Mouse (Mus musculus) limb, embryonic 10.5 days (tissue): ENCODE results near the gene Sptbn1. TPM values are rescaled to one million over a fixed set of nuclear protein-coding genes. Genes with fewer than 3 reads are reported as not detected.
A peak's percentile ranks its signal among the peaks of the same experiment; 100 is the strongest.
"Not testable (repeated sequence)": the region's sequence is repeated elsewhere in the genome, so short reads cannot be mapped to it uniquely, and the experiment has no call there.

Experiments used
- DNase-seq: peaks from one replicate; pipeline ENCODE4 v3.0.0-alpha.2; 2017; ENCODE audit warnings: low spot score
- H3K27ac ChIP-seq: fragments of 300-500 bp; sonication (generic); 2 replicates; pipeline ENCODE4 v1.5.1; 2016; ENCODE audit warnings: mild to moderate bottlenecking
- H3K27me3 ChIP-seq: fragments of 300-500 bp; sonication (generic); 2 replicates; pipeline ENCODE4 v1.6.1; 2016; ENCODE audit warnings: low read depth, mild to moderate bottlenecking; ENCODE audit not compliant: poor library complexity, severe bottlenecking
- H3K36me3 ChIP-seq: fragments of 300-500 bp; sonication (generic); 2 replicates; pipeline ENCODE4 v1.6.1; 2016; ENCODE audit warnings: mild to moderate bottlenecking, moderate library complexity
- H3K4me1 ChIP-seq: fragments of 300-500 bp; sonication (generic); 2 replicates; pipeline ENCODE4 v1.6.1; 2016
- H3K4me3 ChIP-seq: fragments of 300-500 bp; sonication (generic); 2 replicates; pipeline ENCODE4 v1.5.1; 2016; ENCODE audit warnings: mild to moderate bottlenecking, moderate library complexity
- H3K9me3 ChIP-seq: fragments of 300-500 bp; sonication (generic); replicated peaks from 2 replicates; pipeline ENCODE4 v1.6.1; 2016; ENCODE audit warnings: mild to moderate bottlenecking
- WGBS: fragments of 180-500 bp; shearing (Covaris S2); methylation state at CpG from one replicate; pipeline ENCODE4 v1.1.7; 2016; 5-methylcytosine and 5-hydroxymethylcytosine counted together
- polyA plus RNA-seq: library from polyadenylated mRNA; unstranded; fragments of >200 nt; fragmentation: Nextera tagmentation; extraction: Ambion mirVana; gene quantifications from 2 replicates; pipeline ENCODE4 v1.2.1, GENCODE M21; 2016

Sptbn1 gene
- polyA plus RNA-seq, 1 experiment from 2014 or later = 64.1 TPM

GRCm38 (mm10) chr11:30268648-30269375, 837 bp upstream of the Sptbn1 start:
- Histone ChIP-seq H3K27me3 (0 out of 2 replicates have a peak, but pooled peaks cover 4% of the 10 kb centered on the region), H3K4me1 (peaks cover 11% of the 10 kb centered on the region), H3K27ac (peak overlapping the region; percentile 93), H3K36me3 (no peaks in the 10 kb centered on the region), H3K4me3 (peak overlapping the region; percentile 82), H3K9me3 (no peaks in the 10 kb centered on the region)
- no peak for DNase-seq
- 6% methylated on average over 15 of the region's 15 CpGs for WGBS

GRCm38 (mm10) chr11:30267036-30267891, 711 bp downstream of the Sptbn1 start:
- Histone ChIP-seq H3K9me3 (no peaks in the 10 kb centered on the region), H3K4me1 (peaks cover 11% of the 10 kb centered on the region), H3K27ac (peak overlapping the region; percentile 93), H3K27me3 (0 out of 2 replicates have a peak, but pooled peaks cover 4% of the 10 kb centered on the region), H3K36me3 (no peaks in the 10 kb centered on the region), H3K4me3 (peak overlapping the region; percentile 82)
- DNase-seq = peak; percentile 72
- WGBS = under 1% methylated on average over 63 of the region's 69 CpGs

- H3K9me3 ChIP-seq = no peaks in the 10 kb centered on the region
- WGBS = 4% methylated on average over 7 of the region's 7 CpGs
- 0 out of 2 replicates have a peak, but pooled peaks cover 4% of the 10 kb centered on the region for H3K27me3 ChIP-seq
- H3K36me3 ChIP-seq = no peaks in the 10 kb centered on the region
- H3K4me3 ChIP-seq = peak overlapping the region; percentile 82
- H3K4me1 ChIP-seq = peaks cover 11% of the 10 kb centered on the region
- no peak for DNase-seq
- peak overlapping the region; percentile 93 for H3K27ac ChIP-seq
Measured at GRCm38 (mm10) chr11:30266691-30267035, 1.3 kb downstream of the Sptbn1 start.

- DNase-seq = no peak
- H3K27ac ChIP-seq = no peak overlapping the region
- peaks cover 11% of the 10 kb centered on the region for H3K4me1 ChIP-seq
- no peaks in the 10 kb centered on the region for H3K36me3 ChIP-seq
- H3K27me3 ChIP-seq = 0 out of 2 replicates have a peak, but pooled peaks cover 4% of the 10 kb centered on the region
- H3K9me3 ChIP-seq = no peaks in the 10 kb centered on the region
- 83% methylated on average over 2 of the region's 2 CpGs for WGBS
- H3K4me3 ChIP-seq = peak overlapping the region; percentile 82; the same call in 1 of the 2 replicates
Measured at GRCm38 (mm10) chr11:30265666-30266065, 2.3 kb downstream of the Sptbn1 start.

- Histone ChIP-seq H3K4me3 (no peak overlapping the region), H3K27me3 (no peaks in the 10 kb centered on the region), H3K4me1 (peaks cover 11% of the 10 kb centered on the region), H3K36me3 (no peaks in the 10 kb centered on the region), H3K9me3 (no peaks in the 10 kb centered on the region), H3K27ac (no peak overlapping the region)
- no peak for DNase-seq
- 86% methylated on average over 2 of the region's 2 CpGs for WGBS
Measured at GRCm38 (mm10) chr11:30263627-30264026, 4.3 kb downstream of the Sptbn1 start.

GRCm38 (mm10) chr11:30258739-30259350, 9.1 kb downstream of the Sptbn1 start:
- Histone ChIP-seq H3K4me1 (no peaks in the 10 kb centered on the region), H3K27ac (no peak overlapping the region), H3K36me3 (no peaks in the 10 kb centered on the region), H3K4me3 (no peak overlapping the region), H3K9me3 (no peaks in the 10 kb centered on the region), H3K27me3 (no peaks in the 10 kb centered on the region)
- WGBS = 89% methylated on average over 6 of the region's 6 CpGs
- no peak for DNase-seq

GRCm38 (mm10) chr11:30257812-30258211, 10.2 kb downstream of the Sptbn1 start:
- Histone ChIP-seq H3K9me3 (no peaks in the 10 kb centered on the region), H3K4me3 (no peak overlapping the region), H3K27me3 (no peaks in the 10 kb centered on the region), H3K4me1 (no peaks in the 10 kb centered on the region), H3K36me3 (no peaks in the 10 kb centered on the region), H3K27ac (no peak overlapping the region)
- DNase-seq = no peak
- 62% methylated on average over 1 of the region's 1 CpGs for WGBS

- Histone ChIP-seq H3K27ac (no peak overlapping the region), H3K36me3 (no peaks in the 10 kb centered on the region), H3K4me1 (no peaks in the 10 kb centered on the region), H3K27me3 (no peaks in the 10 kb centered on the region), H3K9me3 (no peaks in the 10 kb centered on the region), H3K4me3 (no peak overlapping the region)
- DNase-seq = no peak
Measured at GRCm38 (mm10) chr11:30257085-30257484, 10.9 kb downstream of the Sptbn1 start.

- no peaks in the 10 kb centered on the region for H3K4me1 ChIP-seq
- no peaks in the 10 kb centered on the region for H3K9me3 ChIP-seq
- DNase-seq = no peak
- H3K36me3 ChIP-seq = no peaks in the 10 kb centered on the region
- H3K27ac ChIP-seq = no peak overlapping the region
- 94% methylated on average over 5 of the region's 5 CpGs for WGBS
- no peak overlapping the region for H3K4me3 ChIP-seq
- no peaks in the 10 kb centered on the region for H3K27me3 ChIP-seq
Measured at GRCm38 (mm10) chr11:30256491-30256890, 11.5 kb downstream of the Sptbn1 start.

- H3K4me3 ChIP-seq, DNase-seq, H3K36me3 ChIP-seq, H3K4me1 ChIP-seq, H3K27ac ChIP-seq, H3K27me3 ChIP-seq, H3K9me3 ChIP-seq: not testable (repeated sequence)
- WGBS = 91% methylated on average over 3 of the region's 3 CpGs
Measured at GRCm38 (mm10) chr11:30255211-30255610, 12.8 kb downstream of the Sptbn1 start.

GRCm38 (mm10) chr11:30251294-30251904, 16.6 kb downstream of the Sptbn1 start:
- H3K9me3 ChIP-seq = no peaks in the 10 kb centered on the region
- 94% methylated on average over 11 of the region's 11 CpGs for WGBS
- no peaks in the 10 kb centered on the region for H3K36me3 ChIP-seq
- H3K27me3 ChIP-seq = no peaks in the 10 kb centered on the region
- no peaks in the 10 kb centered on the region for H3K4me1 ChIP-seq
- no peak overlapping the region for H3K4me3 ChIP-seq
- DNase-seq = no peak
- H3K27ac ChIP-seq = no peak overlapping the region

GRCm38 (mm10) chr11:30249452-30250016, 18.4 kb downstream of the Sptbn1 start:
- no peak for DNase-seq
- 87% methylated on average over 4 of the region's 4 CpGs for WGBS
- Histone ChIP-seq H3K36me3 (no peaks in the 10 kb centered on the region), H3K9me3 (no peaks in the 10 kb centered on the region), H3K27me3 (no peaks in the 10 kb centered on the region), H3K4me1 (no peaks in the 10 kb centered on the region), H3K4me3 (no peak overlapping the region), H3K27ac (no peak overlapping the region)
